Mouse (Mus musculus) lung, postnatal 36 days (tissue): ENCODE measurements around the gene Fcgr1.
A peak's percentile ranks its signal among the peaks of the same experiment; 100 is the strongest.
"Not testable (repeated sequence)": the region's sequence is repeated elsewhere in the genome, so short reads cannot be mapped to it uniquely, and the experiment has no call there.

Experiments used
- DNase-seq: peaks from one replicate; pipeline ENCODE4 v3.0.0; 2022; ENCODE audit warnings: mixed read lengths

Fcgr1 gene

GRCm38 (mm10) chr3:96247356-96248140 lies 46.2 kb downstream of the Fcgr1 start:
- DNase-seq: no peak

GRCm38 (mm10) chr3:96246427-96246856 lies 47.3 kb downstream of the Fcgr1 start, which contains the start of gene Hist2h3c1:
TSS of gene Hist2h3c1 (plus strand) at chr3:96246685.
- DNase-seq: not testable (repeated sequence)

- not testable (repeated sequence) for DNase-seq
Measured at GRCm38 (mm10) chr3:96246018-96246417, 47.8 kb downstream of the Fcgr1 start.

DNA sequence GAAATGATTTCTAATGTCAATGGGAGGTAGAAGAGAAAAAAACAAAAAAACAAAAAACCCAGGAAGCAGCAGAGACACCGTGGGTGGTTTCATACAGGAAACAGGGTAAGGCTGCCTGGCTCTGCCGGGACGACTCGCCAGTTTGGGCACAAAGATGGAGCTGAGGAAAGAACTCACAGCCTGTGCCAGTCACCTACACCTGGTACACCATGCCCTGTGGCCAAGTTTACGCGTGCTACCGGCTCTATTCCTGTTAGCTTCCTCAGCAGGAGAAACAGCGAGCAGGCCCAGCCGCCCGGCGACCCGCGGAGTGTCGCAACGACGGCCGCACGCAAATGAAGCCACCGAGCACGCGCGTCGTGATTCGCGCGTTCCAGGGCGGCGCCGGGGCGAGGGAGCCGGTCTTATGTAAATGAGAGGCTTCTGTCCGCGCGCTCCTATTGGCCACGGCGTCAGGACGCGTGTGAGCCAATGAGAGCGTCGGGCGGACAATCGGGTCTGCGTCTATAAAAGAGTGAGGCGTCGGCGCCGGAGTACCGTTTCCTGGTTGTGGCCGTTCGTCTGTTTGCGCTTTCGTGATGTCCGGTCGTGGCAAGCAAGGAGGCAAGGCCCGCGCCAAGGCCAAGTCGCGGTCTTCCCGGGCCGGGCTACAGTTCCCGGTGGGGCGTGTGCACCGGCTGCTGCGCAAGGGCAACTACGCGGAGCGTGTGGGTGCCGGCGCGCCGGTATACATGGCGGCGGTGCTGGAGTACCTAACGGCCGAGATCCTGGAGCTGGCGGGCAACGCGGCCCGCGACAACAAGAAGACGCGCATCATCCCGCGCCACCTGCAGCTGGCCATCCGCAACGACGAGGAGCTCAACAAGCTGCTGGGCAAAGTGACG lies 48.5 kb downstream of the Fcgr1 start, which contains the start of gene Hist2h2aa1:
Hist2h2aa1 (plus strand) TSS at position 495 of the 884 bp plus-strand sequence.
- DNase-seq: peak; percentile 89

DNA sequence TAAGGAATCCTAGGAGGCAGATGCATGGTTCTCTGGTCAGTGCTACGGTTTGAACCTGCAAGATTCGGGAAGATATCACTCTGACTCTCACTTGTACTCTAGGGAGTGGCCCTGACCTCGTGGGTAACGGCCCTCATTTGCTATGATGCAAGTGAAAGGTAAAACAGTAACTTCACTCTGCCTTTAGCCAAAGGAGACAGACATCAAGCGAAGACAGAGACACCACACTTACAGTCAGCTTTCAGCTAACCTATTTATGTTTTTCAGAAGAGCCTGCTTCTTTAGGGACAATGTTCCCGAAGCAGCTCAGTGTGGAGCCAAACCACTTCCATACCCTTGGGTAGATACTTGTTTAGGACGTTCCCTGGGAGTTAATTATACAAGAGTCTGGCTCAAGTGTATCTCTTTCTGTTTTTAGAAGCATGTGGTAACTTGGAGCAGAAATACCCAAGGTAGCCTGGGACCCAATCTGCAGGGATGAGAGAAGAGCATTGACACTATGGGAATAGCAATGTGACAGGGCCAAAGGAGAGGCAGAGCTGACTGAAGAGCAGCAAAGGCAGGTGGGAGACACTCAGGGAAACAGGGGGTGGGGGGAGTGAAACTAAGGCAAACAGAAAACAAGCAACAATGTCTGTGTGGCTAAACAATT lies 49.7 kb downstream of the Fcgr1 start:
- no peak for DNase-seq

DNA sequence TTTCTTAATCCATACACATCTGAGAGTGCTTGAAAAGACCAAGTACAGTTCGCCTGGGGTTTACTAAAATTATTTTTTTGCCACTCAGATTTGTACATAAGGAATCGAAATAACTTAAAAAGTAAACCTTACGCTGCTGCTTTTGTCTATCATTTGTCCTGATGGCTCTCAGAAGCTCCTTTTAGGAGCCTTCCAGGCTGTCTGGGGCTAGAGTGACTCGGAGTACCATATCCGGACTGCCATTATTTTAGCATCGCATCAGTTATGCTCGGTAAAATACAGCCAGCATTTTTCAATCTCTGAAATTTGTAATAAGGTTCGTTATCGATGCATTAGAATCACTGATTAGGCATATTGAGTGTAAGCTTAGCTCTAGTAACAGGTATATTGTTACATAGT lies 53.0 kb downstream of the Fcgr1 start:
- no peak for DNase-seq

DNA sequence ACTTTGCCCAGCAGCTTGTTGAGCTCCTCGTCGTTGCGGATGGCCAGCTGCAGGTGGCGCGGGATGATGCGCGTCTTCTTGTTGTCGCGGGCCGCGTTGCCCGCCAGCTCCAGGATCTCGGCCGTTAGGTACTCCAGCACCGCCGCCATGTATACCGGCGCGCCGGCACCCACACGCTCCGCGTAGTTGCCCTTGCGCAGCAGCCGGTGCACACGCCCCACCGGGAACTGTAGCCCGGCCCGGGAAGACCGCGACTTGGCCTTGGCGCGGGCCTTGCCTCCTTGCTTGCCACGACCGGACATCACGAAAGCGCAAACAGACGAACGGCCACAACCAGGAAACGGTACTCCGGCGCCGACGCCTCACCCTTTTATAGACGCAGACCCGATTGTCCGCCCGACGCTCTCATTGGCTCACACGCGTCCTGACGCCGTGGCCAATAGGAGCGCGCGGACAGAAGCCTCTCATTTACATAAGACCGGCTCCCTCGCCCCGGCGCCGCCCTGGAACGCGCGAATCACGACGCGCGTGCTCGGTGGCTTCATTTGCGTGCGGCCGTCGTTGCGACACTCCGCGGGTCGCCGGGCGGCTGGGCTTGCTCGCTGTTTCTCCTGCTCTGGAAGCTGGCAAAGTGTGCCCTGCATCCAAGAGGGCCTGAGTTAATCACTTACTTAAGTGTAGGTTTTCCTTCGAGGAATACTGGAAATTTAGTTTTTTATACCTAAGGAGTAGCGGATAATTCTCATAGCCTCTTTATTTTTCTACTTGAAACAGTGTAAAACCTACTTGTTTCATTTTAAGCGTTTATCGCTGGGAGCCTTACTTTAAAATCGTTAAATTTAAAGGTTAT lies 53.6 kb downstream of the Fcgr1 start, which contains the start of gene Hist2h2aa2:
Hist2h2aa2 (minus strand) TSS at position 328 of the 850 bp plus-strand sequence.
- DNase-seq: peak; percentile 98

DNA sequence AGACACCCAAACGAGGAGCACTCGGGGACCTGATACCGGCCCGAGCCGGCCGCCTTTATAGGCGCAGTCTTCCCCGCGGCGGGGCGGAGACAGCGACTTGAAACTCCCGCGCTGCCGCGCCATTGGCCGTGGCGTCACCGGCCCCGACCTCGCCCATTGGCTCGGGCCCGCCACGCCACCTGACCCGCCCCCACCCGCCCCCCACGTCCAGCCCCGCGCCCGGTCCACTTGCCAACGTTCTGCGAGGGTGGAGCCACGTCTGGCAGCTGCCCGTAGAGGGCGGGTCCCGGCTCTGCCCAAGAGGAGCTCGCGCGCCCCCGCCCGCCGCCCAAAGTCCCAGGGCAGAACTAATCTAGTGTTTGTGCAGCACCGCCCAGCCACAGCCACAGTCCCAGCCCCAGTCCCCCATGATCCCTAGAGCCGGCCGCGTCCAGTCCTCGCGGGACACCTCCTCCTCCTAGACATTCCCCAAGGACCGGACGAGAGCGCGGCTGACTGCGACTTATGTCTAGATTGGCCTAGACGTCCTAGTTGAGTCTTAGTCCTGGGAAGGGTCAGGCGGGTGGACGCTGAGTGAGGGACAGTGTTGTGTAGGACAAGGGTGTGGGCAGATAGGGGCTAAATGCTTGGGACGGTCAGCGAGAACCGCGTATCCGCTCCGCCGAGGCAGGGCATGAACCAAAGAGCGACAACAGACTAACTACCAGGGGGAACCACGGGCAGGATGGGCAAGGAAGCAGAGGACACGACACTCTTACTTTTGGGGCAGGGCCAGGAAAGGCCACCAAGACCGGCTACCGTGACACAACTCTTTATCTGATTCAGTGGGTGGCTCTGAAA lies 54.6 kb downstream of the Fcgr1 start, which contains the start of gene Hist2h3c2:
Hist2h3c2 (minus strand) TSS at position 174 of the 840 bp plus-strand sequence.
- not testable (repeated sequence) for DNase-seq

DNA sequence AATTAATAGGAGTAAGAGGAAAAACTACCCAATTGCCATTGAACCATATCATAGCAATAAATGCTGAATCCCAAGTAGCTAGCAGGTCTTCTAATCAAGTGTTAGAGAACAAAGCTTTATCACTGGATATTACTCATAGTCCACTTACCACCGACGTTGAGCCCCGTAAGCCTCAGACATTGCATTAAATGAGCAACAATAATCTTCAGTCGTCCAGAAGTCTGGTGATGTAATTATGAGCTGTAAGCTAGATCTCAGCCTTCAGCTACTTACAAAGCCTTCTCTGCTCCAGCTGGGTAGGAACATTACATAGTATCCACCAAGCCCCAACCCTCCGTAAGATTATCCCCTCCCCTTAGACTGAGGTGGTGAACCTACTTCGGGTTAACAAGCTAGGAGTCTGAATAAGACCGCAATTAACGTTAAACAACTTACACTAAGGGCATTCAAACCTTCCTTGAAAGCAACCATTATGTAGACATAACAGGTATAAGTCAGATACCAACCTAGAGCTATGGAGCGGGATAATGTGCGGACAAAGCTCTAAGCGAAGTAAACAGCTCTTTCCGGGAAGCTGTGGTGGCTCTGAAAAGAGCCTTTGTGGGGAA lies 55.8 kb downstream of the Fcgr1 start:
- DNase-seq: no peak

DNA sequence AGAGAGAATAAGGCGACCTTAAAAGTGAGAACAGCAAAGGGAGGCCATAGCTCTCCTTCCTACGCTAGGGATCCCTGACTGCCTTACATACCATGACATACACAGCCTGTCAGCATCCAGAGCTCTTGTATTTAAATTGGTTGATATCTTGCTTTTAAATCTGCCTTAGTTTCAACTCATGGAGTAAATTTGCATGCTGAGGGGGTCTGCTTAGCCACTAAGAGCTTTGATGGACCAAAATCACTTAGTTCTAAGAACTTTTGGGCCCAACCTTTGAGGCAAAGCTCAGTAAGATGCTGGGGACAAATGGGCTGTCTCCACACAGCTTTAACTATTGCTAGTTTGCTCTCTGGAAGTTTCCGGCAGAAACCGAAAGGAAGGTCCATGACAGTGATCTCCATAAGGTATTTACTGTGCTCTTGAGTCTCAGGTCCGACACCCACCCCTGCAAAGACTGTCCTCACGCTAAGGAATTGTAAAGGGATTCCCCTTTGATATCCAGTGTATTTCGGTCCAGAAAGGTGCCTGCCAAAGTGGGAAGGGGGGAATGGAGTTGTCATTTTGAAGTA lies 56.4 kb downstream of the Fcgr1 start:
- DNase-seq: no peak

DNA sequence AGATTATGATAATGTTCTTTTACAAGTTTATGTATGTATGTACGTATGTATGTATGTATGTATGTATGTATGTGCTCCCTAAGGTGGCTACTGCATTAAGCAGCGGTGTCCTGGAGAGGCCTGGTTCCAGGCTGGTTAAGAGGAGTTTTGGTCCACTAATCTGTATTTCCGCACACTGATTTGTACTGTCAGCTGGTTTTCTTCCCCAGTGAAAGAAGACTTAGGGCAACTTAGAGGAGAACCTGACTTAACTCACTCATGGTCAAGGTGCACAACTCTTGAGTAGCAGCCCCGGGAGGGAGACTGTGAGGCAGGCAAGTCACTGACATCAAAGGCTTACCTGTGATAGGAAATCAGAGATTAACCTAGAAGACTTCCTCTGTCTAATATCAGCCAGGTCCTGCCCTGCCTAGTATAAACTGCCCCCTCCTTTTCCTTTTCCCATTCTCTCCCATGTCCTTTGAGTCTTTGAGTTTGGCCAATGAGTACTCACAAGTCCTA lies 56.9 kb downstream of the Fcgr1 start:
- no peak for DNase-seq

GRCm38 (mm10) chr3:96235836-96236235 lies 57.9 kb downstream of the Fcgr1 start:
- DNase-seq: no peak

DNA sequence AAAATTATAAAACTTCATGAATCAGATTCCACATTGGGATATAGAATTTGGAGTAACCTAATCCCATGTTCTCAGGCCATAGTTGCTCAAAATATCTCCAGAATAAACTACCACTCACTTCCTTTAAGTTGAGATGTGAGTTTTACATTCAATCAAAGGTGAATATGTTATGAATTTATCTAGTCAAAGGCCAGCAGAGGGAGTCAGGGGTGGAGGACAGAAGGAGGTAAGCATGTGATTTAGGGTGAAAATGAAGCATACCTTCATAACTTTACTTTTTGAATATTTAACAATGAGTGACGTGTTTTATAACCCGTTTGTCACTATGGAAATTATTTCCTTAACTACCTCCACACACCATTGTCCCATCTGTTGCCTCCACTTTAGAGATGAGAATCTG lies 58.9 kb downstream of the Fcgr1 start:
- no peak for DNase-seq
